Mouse (Mus musculus): ENCODE results near the gene Kdm5c. TPM values are rescaled to one million over a fixed set of nuclear protein-coding genes. Genes with fewer than 3 reads are reported as not detected.
"Not testable (repeated sequence)": the region's sequence is repeated elsewhere in the genome, so short reads cannot be mapped to it uniquely, and the experiment has no call there.

The Kdm5c gene
- total and polyA plus RNA-seq, 2 experiments = 22.1 to 65.5 TPM

DNA sequence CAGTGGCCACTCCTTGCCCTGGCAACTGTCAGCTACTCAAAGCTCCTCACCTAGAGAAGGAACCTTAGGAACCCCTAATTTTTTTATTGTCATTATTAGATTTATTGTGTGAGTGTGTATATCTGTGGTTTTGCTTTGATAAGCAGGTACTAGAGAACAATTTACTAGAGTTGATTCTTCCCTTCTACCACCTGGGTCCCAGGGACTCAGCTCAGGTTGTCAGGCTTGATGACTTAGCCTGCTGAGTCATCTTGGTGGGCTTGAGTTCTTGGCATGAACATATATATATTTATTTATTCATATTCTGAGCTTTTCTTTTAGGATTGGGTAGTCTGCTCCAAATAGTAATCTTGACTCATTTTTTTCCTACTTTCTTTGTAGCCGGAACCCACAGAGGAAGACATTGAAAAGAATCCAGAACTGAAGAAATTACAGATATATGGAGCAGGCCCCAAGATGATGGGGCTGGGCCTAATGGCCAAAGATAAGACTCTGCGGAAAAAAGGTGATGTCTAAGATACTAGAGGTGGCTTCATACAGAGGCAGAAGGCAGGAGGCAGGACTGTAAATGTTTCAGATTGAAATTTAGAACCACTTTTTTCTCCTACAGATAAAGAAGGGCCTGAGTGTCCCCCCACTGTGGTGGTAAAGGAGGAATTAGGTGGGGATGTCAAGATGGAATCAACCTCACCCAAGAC lies 11.8 kb downstream of the Kdm5c start:
- Histone ChIP-seq H3K79me2 (ENCODE audit: control insufficient read depth, insufficient read depth, low read length) (no peaks in the 10 kb centered on the region; the same call in 1 of the 2 replicates), H3K9ac (ENCODE audit: low read depth, low read length) (no peak overlapping the region), H3K4me3 (ENCODE audit: insufficient read depth, low read depth, low read length) (no peak overlapping the region), H3K27ac (replicated peaks; ENCODE audit: insufficient read depth, low read depth, low read length) (no peak overlapping the region), H3K27me3 (ENCODE audit: control insufficient read depth, insufficient read depth, low read length) (no peaks in the 10 kb centered on the region), H3K36me3 (ENCODE audit: control insufficient read depth, insufficient read depth, low read length) (peaks cover 65% of the 10 kb centered on the region), H3K4me1 (ENCODE audit: control insufficient read depth, insufficient read depth, low read length) (no peaks in the 10 kb centered on the region)
- TF ChIP-seq POLR2A (IDR thresholded peaks at IDR 0.05; ENCODE audit: extremely low read depth, insufficient read depth, low read length) = no peak
- TF ChIP-seq CTCF (IDR thresholded peaks at IDR 0.05; ENCODE audit: low read depth, low read length) = no peak
- 90% methylated on average over 2 of the region's 2 CpGs for WGBS
- no peak for DNase-seq (ENCODE audit: extremely low read depth, low read depth, low spot score)

DNA sequence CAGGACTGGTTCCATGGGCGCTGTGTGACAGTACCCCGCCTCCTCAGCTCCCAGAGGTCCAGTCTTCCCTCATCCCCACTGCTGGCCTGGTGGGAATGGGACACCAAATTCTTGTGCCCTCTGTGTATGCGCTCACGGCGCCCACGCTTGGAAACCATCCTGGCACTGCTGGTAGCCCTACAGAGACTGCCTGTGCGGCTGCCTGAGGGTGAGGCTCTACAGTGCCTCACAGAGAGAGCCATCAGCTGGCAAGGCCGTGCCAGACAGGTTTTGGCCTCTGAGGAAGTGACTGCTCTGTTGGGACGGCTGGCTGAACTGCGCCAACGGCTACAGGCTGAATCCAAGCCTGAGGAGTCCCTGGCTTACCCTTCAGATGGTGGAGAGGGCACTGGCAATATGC lies 38.4 kb downstream of the Kdm5c start:
- WGBS = 96% methylated on average over 11 of the region's 11 CpGs
- Histone ChIP-seq H3K9ac (ENCODE audit: low read depth, low read length) (no peak overlapping the region), H3K79me2 (ENCODE audit: control insufficient read depth, insufficient read depth, low read length) (no peaks in the 10 kb centered on the region), H3K36me3 (ENCODE audit: control insufficient read depth, insufficient read depth, low read length) (peaks cover 49% of the 10 kb centered on the region), H3K27ac (replicated peaks; ENCODE audit: insufficient read depth, low read depth, low read length) (no peak overlapping the region), H3K27me3 (ENCODE audit: control insufficient read depth, insufficient read depth, low read length) (no peaks in the 10 kb centered on the region), H3K4me1 (ENCODE audit: control insufficient read depth, insufficient read depth, low read length) (no peaks in the 10 kb centered on the region), H3K4me3 (ENCODE audit: insufficient read depth, low read depth, low read length) (no peak overlapping the region)
- TF ChIP-seq CTCF (IDR thresholded peaks at IDR 0.05; ENCODE audit: low read depth, low read length) = no peak
- no peak for TF ChIP-seq POLR2A (IDR thresholded peaks at IDR 0.05; ENCODE audit: extremely low read depth, insufficient read depth, low read length)
- no peak for DNase-seq (ENCODE audit: extremely low read depth, low read depth, low spot score)

GRCm38 (mm10) chrX:152279384-152279783 lies 46.6 kb downstream of the Kdm5c start:
- Histone ChIP-seq H3K4me3 (ENCODE audit: insufficient read depth, low read depth, low read length) (no peak overlapping the region), H3K4me1 (ENCODE audit: control insufficient read depth, insufficient read depth, low read length) (no peaks in the 10 kb centered on the region), H3K27me3 (ENCODE audit: control insufficient read depth, insufficient read depth, low read length) (no peaks in the 10 kb centered on the region), H3K9ac (ENCODE audit: low read depth, low read length) (no peak overlapping the region), H3K79me2 (ENCODE audit: control insufficient read depth, insufficient read depth, low read length) (no peaks in the 10 kb centered on the region), H3K27ac (replicated peaks; ENCODE audit: insufficient read depth, low read depth, low read length) (no peak overlapping the region), H3K36me3 (ENCODE audit: control insufficient read depth, insufficient read depth, low read length) (no peaks in the 10 kb centered on the region)
- TF ChIP-seq CTCF (IDR thresholded peaks at IDR 0.05; ENCODE audit: low read depth, low read length) = no peak
- DNase-seq (ENCODE audit: extremely low read depth, low read depth, low spot score) = no peak
- WGBS = 83% methylated on average over 6 of the region's 6 CpGs

GRCm38 (mm10) chrX:152284746-152285145 lies 51.9 kb downstream of the Kdm5c start:
- Histone ChIP-seq H3K79me2 (ENCODE audit: control insufficient read depth, insufficient read depth, low read length) (no peaks in the 10 kb centered on the region), H3K27ac (replicated peaks; ENCODE audit: insufficient read depth, low read depth, low read length) (no peak overlapping the region), H3K4me3 (ENCODE audit: insufficient read depth, low read depth, low read length) (no peak overlapping the region), H3K9ac (ENCODE audit: low read depth, low read length) (no peak overlapping the region), H3K36me3 (ENCODE audit: control insufficient read depth, insufficient read depth, low read length) (no peaks in the 10 kb centered on the region), H3K27me3 (ENCODE audit: control insufficient read depth, insufficient read depth, low read length) (no peaks in the 10 kb centered on the region), H3K4me1 (ENCODE audit: control insufficient read depth, insufficient read depth, low read length) (no peaks in the 10 kb centered on the region)
- WGBS = 82% methylated on average over 3 of the region's 3 CpGs
- no peak for DNase-seq (ENCODE audit: extremely low read depth, low read depth, low spot score)
- TF ChIP-seq POLR2A (IDR thresholded peaks at IDR 0.05; ENCODE audit: extremely low read depth, insufficient read depth, low read length) (no peak), CTCF (IDR thresholded peaks at IDR 0.05; ENCODE audit: low read depth, low read length) (no peak)

DNA sequence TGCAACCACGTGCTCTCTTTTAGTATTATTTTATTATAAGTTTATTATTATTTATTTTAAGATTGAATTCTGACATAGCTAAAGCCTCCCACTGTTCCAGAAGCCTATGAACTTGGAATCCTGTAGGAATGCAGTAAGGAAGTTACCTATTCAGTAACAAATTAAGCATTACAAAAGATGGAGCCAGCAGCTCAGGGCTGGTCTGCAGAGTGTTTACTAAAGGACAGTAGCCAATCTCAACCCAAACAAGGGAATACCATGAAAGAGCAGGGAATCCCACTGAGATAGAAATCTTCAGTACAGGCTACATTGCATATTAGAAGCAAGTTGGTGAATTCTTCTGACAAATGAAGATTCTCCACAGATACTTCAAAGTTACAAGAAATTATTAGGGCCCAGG lies 54.2 kb downstream of the Kdm5c start:
- H3K36me3 ChIP-seq (ENCODE audit: control insufficient read depth, insufficient read depth, low read length); DNase-seq (ENCODE audit: extremely low read depth, low read depth, low spot score); H3K79me2 ChIP-seq (ENCODE audit: control insufficient read depth, insufficient read depth, low read length); H3K4me1 ChIP-seq (ENCODE audit: control insufficient read depth, insufficient read depth, low read length); H3K27me3 ChIP-seq (ENCODE audit: control insufficient read depth, insufficient read depth, low read length); H3K9ac ChIP-seq (ENCODE audit: low read depth, low read length); H3K4me3 ChIP-seq (ENCODE audit: insufficient read depth, low read depth, low read length); H3K27ac ChIP-seq (replicated peaks; ENCODE audit: insufficient read depth, low read depth, low read length): not testable (repeated sequence)
- WGBS = 65% methylated on average over 1 of the region's 1 CpGs

GRCm38 (mm10) chrX:152306224-152306623 lies 73.4 kb downstream of the Kdm5c start:
- H3K27ac ChIP-seq (replicated peaks; ENCODE audit: insufficient read depth, low read depth, low read length) = no peak overlapping the region
- H3K36me3 ChIP-seq (ENCODE audit: control insufficient read depth, insufficient read depth, low read length) = no peaks in the 10 kb centered on the region
- H3K27me3 ChIP-seq (ENCODE audit: control insufficient read depth, insufficient read depth, low read length) = no peaks in the 10 kb centered on the region
- no peak overlapping the region for H3K9ac ChIP-seq (ENCODE audit: low read depth, low read length)
- TF ChIP-seq CTCF (IDR thresholded peaks at IDR 0.05; ENCODE audit: low read depth, low read length) (no peak), POLR2A (IDR thresholded peaks at IDR 0.05; ENCODE audit: extremely low read depth, insufficient read depth, low read length) (no peak)
- no peak overlapping the region for H3K4me3 ChIP-seq (ENCODE audit: insufficient read depth, low read depth, low read length)
- no peaks in the 10 kb centered on the region for H3K79me2 ChIP-seq (ENCODE audit: control insufficient read depth, insufficient read depth, low read length)
- 97% methylated on average over 2 of the region's 2 CpGs for WGBS
- H3K4me1 ChIP-seq (ENCODE audit: control insufficient read depth, insufficient read depth, low read length) = no peaks in the 10 kb centered on the region
- DNase-seq (ENCODE audit: extremely low read depth, low read depth, low spot score) = no peak

Data from liver, adult 2 months (tissue).